Mouse (Mus musculus) frontal cortex, adult (tissue): ENCODE measurements around the gene Tmem131l.

ENCODE experiments used
- ATAC-seq: cut with Nextera tagmentation; 2 replicates; pipeline ENCODE4 v1.9.2; 2017; ENCODE audit warnings: mild to moderate bottlenecking, moderate library complexity, mixed read lengths; ENCODE audit not compliant: low TSS enrichment

The Tmem131l gene

GRCm38 (mm10) chr3:84048729-84049175 is 8.8 kb upstream of the Tmem131l start:
- ATAC-seq: no peak

- no peak for ATAC-seq
Observed at GRCm38 (mm10) chr3:84046206-84046605, 6.2 kb upstream of the Tmem131l start.

- no peak for ATAC-seq
Observed at GRCm38 (mm10) chr3:84041739-84042138, 1.8 kb upstream of the Tmem131l start.

- ATAC-seq: peak; percentile 41
Observed at GRCm38 (mm10) chr3:84040476-84041082, 604 bp upstream of the Tmem131l start.

- peak; percentile 28 for ATAC-seq
Observed at GRCm38 (mm10) chr3:84038981-84039645, 862 bp downstream of the Tmem131l start.

GRCm38 (mm10) chr3:84038126-84038525 is 1.8 kb downstream of the Tmem131l start:
- ATAC-seq: no peak

- ATAC-seq: no peak
Observed at GRCm38 (mm10) chr3:84037536-84037935, 2.4 kb downstream of the Tmem131l start.

GRCm38 (mm10) chr3:84036866-84037265 is 3.1 kb downstream of the Tmem131l start:
- ATAC-seq: no peak

GRCm38 (mm10) chr3:84035728-84036364 is 4.1 kb downstream of the Tmem131l start:
- ATAC-seq: no peak

GRCm38 (mm10) chr3:84034115-84034780 is 5.7 kb downstream of the Tmem131l start:
- no peak for ATAC-seq

GRCm38 (mm10) chr3:84032933-84033730 is 6.8 kb downstream of the Tmem131l start:
- no peak for ATAC-seq

- no peak for ATAC-seq
Observed at GRCm38 (mm10) chr3:84032419-84032818, 7.6 kb downstream of the Tmem131l start.

- no peak for ATAC-seq
Observed at GRCm38 (mm10) chr3:84031216-84031615, 8.8 kb downstream of the Tmem131l start.

- ATAC-seq: no peak
Observed at GRCm38 (mm10) chr3:84028968-84029367, 11.0 kb downstream of the Tmem131l start.

GRCm38 (mm10) chr3:84027691-84028159 is 12.2 kb downstream of the Tmem131l start:
- peak; percentile 48 for ATAC-seq

- ATAC-seq: no peak
Observed at GRCm38 (mm10) chr3:84024512-84025072, 15.4 kb downstream of the Tmem131l start.

GRCm38 (mm10) chr3:84022723-84023122 is 17.3 kb downstream of the Tmem131l start:
- no peak for ATAC-seq

- ATAC-seq: no peak
Observed at GRCm38 (mm10) chr3:84022201-84022584, 17.8 kb downstream of the Tmem131l start.

- no peak for ATAC-seq
Observed at GRCm38 (mm10) chr3:84021217-84022200, 18.5 kb downstream of the Tmem131l start.

- no peak for ATAC-seq
Observed at GRCm38 (mm10) chr3:84020528-84020927, 19.4 kb downstream of the Tmem131l start.
